Mouse (Mus musculus): Measurements from ENCODE around the gene Pip5k1c. TPM values are rescaled to one million over a fixed set of nuclear protein-coding genes. Genes with fewer than 3 reads are reported as not detected.
A peak's percentile ranks its signal among the peaks of the same experiment; 100 is the strongest.

The Pip5k1c gene
- 41.1 and 43.4 TPM in 2 replicates for polyA plus RNA-seq (2016; fragmentation: Nextera tagmentation; extraction: Ambion mirVana)

DNA sequence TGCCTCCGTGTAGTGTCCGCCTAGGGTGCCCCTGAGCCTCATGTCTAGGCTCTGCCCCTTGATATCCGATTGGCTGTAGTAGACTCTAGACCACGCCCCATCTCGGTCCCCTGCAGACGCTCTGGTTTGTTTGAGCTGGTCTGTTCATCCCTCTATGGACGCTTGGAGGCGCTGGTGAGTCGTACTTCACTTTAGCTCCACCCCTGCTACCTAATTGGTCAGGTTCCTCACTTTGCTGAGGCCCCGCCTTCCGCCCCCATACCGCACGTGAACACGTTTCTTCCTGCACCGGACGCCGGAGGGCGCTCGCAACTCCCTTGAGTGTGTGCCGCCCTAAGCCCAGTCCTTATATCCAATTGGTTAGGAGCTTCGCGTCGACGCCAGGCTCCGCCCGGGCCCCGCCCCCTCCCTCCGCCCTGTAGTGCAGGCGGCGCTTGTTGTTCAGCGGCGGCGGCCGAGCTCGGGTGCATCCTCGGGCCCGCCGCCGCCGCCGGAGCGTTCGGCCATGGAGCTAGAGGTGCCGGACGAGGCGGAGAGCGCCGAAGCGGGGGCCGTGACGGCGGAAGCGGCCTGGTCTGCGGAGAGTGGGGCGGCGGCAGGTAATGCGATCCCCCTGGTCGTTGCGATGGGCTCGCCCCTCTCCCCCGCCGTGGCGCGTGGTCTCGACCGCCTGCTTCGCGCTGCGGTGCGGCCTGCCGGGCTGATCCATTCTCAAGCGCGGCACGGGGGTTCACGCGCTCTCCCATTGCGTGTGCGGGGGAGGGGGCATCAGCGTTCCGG lies at the start of gene Pip5k1c:
Gene Pip5k1c, plus strand, starts transcription at position 410 of the 780 bp plus-strand sequence.
- Histone ChIP-seq H3K4me2 (peak within 1 kb of the TSS; percentile 87), H3K27me3 (replicated peaks) (peaks cover 35% of the 10 kb centered on the region), H3K4me3 (peak within 1 kb of the TSS; percentile 74), H3K4me1 (replicated peaks) (peaks cover 44% of the 10 kb centered on the region), H3K9ac (peak within 1 kb of the TSS; percentile 89), H3K27ac (ENCODE audit: poor library complexity, severe bottlenecking) (peak within 1 kb of the TSS; percentile 68), H3K36me3 (no peaks in the 10 kb centered on the region), H3K9me3 (replicated peaks) (no peaks in the 10 kb centered on the region)
- under 1% methylated on average over 80 of the region's 80 CpGs for WGBS
- ATAC-seq (ENCODE audit: insufficient number of reproducible peaks, low FRiP score): peak; percentile 96

DNA sequence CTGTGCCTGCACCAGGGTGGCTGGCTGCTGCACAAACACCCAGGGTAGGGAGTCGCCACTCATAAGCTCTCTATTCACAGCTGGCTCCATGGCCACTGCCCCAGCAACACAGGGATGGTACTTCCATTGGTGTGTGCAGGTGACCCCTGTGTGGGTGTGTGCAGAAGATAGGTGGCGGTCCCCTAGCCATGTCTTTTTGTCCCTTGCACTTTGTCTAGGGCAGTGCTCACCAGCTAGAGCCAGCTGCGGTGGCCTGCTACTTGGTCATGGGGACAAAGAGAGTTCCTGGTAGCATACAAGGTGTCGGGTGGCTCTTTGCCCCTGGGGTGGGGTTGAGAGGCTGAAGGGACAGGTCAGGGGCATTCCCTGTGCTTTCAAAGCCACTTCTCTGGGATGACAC lies 48.6 kb upstream of the Pip5k1c start:
- H3K9ac ChIP-seq: no peak overlapping the region
- 70% methylated on average over 4 of the region's 4 CpGs for WGBS
- H3K27ac ChIP-seq (ENCODE audit: poor library complexity, severe bottlenecking): no peak overlapping the region
- H3K4me1 ChIP-seq (replicated peaks): peaks cover 17% of the 10 kb centered on the region; the same call in 1 of the 2 replicates
- H3K27me3 ChIP-seq (replicated peaks): peaks cover 69% of the 10 kb centered on the region
- H3K36me3 ChIP-seq: no peaks in the 10 kb centered on the region
- no peak overlapping the region for H3K4me3 ChIP-seq
- no peaks in the 10 kb centered on the region for H3K9me3 ChIP-seq (replicated peaks)
- no peak overlapping the region for H3K4me2 ChIP-seq
- no peak for ATAC-seq (ENCODE audit: insufficient number of reproducible peaks, low FRiP score)

DNA sequence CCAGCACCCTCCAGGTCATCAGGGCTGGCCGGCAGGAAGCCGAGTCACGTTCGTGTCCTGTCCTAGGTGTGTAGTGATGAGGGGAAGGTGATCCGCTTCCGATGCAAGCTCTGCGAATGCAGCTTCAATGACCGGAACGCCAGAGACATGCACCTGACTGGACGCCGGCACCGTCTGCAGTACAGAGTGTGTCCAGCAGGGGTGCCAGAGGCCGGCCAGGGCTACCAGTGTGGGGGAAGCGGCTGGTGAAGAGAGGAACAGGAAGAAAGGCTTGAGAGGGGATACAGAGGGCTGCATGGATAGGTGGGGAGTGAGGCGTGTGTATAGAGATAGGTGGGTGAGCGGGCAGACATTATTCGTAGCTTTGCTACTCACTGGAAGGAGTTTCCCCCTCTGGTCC lies 48.2 kb upstream of the Pip5k1c start:
- H3K9me3 ChIP-seq (replicated peaks): no peaks in the 10 kb centered on the region
- WGBS: 9% methylated on average over 17 of the region's 17 CpGs
- peak; percentile 19; the same call in 1 of the 2 replicates for ATAC-seq (ENCODE audit: insufficient number of reproducible peaks, low FRiP score)
- H3K27me3 ChIP-seq (replicated peaks): peaks cover 65% of the 10 kb centered on the region
- H3K36me3 ChIP-seq: no peaks in the 10 kb centered on the region
- no peak overlapping the region; the same call in 1 of the 2 replicates for H3K4me2 ChIP-seq
- H3K9ac ChIP-seq: no peak overlapping the region
- H3K27ac ChIP-seq (ENCODE audit: poor library complexity, severe bottlenecking): no peak overlapping the region
- peaks cover 13% of the 10 kb centered on the region; the same call in 1 of the 2 replicates for H3K4me1 ChIP-seq (replicated peaks)
- no peak overlapping the region for H3K4me3 ChIP-seq

DNA sequence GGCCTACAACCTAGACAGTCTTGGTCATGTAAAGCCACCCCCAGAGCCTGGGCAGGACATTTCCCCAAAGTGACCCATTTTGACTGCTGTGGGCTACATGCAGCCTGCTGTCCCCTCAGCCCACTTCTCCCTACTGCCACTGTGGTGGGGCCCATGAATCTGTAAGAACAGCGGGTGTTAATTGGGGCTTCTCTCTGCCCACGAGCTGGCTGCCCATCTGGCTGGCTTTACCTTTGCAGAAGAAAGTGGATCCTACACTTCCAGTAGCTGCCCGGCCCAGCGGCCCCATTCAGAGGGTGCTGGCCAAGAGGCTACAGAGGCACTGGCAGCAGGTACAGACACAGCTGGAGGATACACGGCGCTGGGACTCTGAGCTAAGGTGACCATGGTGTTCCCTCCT lies 47.6 kb upstream of the Pip5k1c start:
- WGBS: 80% methylated on average over 6 of the region's 6 CpGs
- Histone ChIP-seq H3K36me3 (no peaks in the 10 kb centered on the region), H3K4me1 (replicated peaks) (0 out of 2 replicates have a peak, but pooled peaks cover 9% of the 10 kb centered on the region), H3K27me3 (replicated peaks) (peaks cover 64% of the 10 kb centered on the region), H3K27ac (ENCODE audit: poor library complexity, severe bottlenecking) (no peak overlapping the region), H3K9me3 (replicated peaks) (no peaks in the 10 kb centered on the region), H3K4me3 (no peak overlapping the region), H3K4me2 (no peak overlapping the region), H3K9ac (no peak overlapping the region)
- ATAC-seq (ENCODE audit: insufficient number of reproducible peaks, low FRiP score): no peak

DNA sequence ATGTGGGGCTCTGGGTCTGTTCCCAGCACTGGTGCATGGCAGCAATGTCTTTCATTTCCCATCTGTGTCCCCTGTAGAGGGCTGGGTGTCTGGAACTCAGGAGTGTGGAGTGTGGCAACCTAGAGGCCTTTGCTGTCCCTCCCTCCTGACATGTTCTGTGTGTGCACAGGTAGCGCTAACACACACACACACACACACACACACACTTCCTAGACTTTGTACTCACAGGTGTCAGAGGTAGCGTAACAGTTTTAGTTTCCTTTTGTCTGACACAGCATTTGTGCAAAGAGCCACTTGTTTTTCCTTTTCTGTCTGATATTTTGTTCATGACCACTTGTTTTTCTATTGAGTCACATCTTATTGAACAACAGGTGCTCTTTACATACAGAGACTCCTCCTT lies 45.0 kb upstream of the Pip5k1c start:
- H3K9ac ChIP-seq: no peak overlapping the region
- H3K27ac ChIP-seq (ENCODE audit: poor library complexity, severe bottlenecking): no peak overlapping the region
- no peak for ATAC-seq (ENCODE audit: insufficient number of reproducible peaks, low FRiP score)
- H3K9me3 ChIP-seq (replicated peaks): no peaks in the 10 kb centered on the region
- no peak overlapping the region for H3K4me3 ChIP-seq
- peaks cover 61% of the 10 kb centered on the region for H3K27me3 ChIP-seq (replicated peaks)
- WGBS: 81% methylated on average over 2 of the region's 2 CpGs
- H3K4me1 ChIP-seq (replicated peaks): peaks cover 8% of the 10 kb centered on the region
- no peaks in the 10 kb centered on the region for H3K36me3 ChIP-seq
- H3K4me2 ChIP-seq: no peak overlapping the region

DNA sequence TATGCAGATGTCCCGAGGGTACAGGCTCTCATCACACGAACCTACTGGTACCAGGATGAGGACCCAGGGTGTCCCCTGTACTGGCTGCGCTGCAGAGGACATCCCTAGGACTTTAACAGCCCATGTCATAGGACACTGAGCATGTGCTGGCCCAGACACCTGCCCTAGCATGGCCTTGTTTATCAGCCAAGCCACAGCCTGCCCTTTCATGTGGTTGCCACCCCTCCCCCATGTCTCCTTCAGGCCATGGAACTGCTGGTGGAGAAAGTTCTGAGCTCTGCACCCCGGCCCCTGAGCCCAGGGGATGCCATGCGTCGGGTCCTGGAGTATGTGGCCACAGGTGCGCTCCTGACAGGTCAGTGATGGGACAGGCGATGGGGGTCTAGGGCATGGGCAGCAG lies 43.3 kb upstream of the Pip5k1c start:
- H3K27ac ChIP-seq (ENCODE audit: poor library complexity, severe bottlenecking): no peak overlapping the region
- H3K27me3 ChIP-seq (replicated peaks): peaks cover 62% of the 10 kb centered on the region

DNA sequence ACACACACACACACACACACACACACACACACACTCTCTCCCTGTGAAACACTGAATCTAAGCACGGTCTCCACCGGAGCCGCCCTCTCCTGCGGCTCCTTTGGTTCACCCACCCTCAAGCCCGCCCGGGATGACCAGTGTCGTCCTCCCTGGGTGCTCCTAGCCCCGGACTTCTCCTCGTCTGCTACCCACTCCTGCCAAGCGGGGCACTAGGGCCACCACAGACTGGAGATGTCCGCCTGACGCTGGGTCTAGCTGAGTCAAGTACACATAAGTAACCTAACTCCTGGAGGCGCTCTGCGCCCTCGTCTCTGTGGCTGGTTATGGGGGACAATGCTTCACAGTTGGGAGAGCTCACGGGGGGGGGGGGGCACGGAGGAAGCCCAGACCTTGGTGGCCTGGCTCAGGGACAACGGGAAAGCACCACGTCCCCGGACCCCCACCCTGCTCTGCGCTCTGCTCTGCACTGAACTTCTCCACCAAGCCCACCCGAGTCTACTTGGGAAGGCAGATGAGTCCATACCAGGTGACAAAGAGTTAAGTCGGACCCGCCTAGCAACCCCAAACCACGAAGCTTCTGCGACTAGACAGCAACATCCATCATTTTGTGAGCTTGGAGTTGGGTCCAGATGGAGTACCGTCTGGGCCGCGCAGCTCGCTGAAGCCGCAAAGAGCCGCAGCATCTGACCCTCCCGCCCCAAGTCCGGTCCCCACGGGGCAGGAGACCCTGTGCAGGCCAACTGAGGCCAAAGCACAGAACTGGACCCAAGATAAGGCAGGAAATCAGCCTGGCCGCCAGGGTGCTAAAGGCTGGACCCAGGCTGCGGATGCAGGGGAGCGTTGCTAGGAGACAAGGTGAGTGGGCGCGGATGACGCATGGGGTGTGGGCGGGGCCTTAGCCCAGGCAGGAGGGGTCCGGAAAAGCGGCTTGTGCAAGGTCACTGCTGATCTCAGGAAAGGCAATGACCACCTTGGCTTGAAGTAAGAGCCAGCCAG lies 40.0 kb upstream of the Pip5k1c start, which contains the start of gene Matk:
Gene Matk, plus strand, starts transcription at position 512 of the 996 bp plus-strand sequence.
- 14% methylated on average over 44 of the region's 44 CpGs for WGBS
- H3K27me3 ChIP-seq (replicated peaks): peaks cover 72% of the 10 kb centered on the region
- H3K4me3 ChIP-seq: peak within 1 kb of the TSS; percentile 11; the same call in 1 of the 2 replicates
- H3K9me3 ChIP-seq (replicated peaks): no peaks in the 10 kb centered on the region
- H3K9ac ChIP-seq: no peak within 1 kb of the TSS
- no peak within 1 kb of the TSS for H3K27ac ChIP-seq (ENCODE audit: poor library complexity, severe bottlenecking)
- ATAC-seq (ENCODE audit: insufficient number of reproducible peaks, low FRiP score): peak; percentile 18; the same call in 1 of the 2 replicates
- peaks cover 12% of the 10 kb centered on the region for H3K4me1 ChIP-seq (replicated peaks)
- H3K36me3 ChIP-seq: no peaks in the 10 kb centered on the region
- H3K4me2 ChIP-seq: peak within 1 kb of the TSS; percentile 25; the same call in 1 of the 2 replicates

More for the DNA sequence above, 43.3 kb upstream of the Pip5k1c start:
- H3K9me3 ChIP-seq (replicated peaks): no peaks in the 10 kb centered on the region
- 74% methylated on average over 8 of the region's 8 CpGs for WGBS
- no peak for ATAC-seq (ENCODE audit: insufficient number of reproducible peaks, low FRiP score)
- no peak overlapping the region for H3K9ac ChIP-seq
- no peak overlapping the region for H3K4me2 ChIP-seq
- peaks cover 11% of the 10 kb centered on the region for H3K4me1 ChIP-seq (replicated peaks)
- no peak overlapping the region for H3K4me3 ChIP-seq
- H3K36me3 ChIP-seq: no peaks in the 10 kb centered on the region

DNA sequence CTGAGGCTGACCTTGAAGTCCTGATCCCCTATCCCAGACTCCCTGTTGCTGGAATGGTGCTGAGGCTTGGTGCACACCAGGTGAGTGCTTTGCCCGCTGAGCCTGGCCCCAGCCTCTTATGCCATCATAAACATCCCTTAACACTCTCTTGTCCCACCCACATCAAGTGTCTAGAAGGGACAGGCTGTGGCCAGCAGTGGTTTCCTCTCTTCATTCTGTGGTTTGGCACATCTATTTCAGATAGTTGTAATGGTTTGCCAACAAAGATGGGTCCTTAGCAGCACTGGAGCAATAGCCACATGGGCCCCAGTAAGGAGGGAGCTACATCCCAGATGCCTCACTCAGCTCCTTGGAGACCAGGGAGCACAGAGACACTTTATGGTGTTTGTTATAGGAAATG lies 37.9 kb upstream of the Pip5k1c start:
- 58% methylated on average over 1 of the region's 1 CpGs for WGBS
- no peak overlapping the region for H3K27ac ChIP-seq (ENCODE audit: poor library complexity, severe bottlenecking)

DNA sequence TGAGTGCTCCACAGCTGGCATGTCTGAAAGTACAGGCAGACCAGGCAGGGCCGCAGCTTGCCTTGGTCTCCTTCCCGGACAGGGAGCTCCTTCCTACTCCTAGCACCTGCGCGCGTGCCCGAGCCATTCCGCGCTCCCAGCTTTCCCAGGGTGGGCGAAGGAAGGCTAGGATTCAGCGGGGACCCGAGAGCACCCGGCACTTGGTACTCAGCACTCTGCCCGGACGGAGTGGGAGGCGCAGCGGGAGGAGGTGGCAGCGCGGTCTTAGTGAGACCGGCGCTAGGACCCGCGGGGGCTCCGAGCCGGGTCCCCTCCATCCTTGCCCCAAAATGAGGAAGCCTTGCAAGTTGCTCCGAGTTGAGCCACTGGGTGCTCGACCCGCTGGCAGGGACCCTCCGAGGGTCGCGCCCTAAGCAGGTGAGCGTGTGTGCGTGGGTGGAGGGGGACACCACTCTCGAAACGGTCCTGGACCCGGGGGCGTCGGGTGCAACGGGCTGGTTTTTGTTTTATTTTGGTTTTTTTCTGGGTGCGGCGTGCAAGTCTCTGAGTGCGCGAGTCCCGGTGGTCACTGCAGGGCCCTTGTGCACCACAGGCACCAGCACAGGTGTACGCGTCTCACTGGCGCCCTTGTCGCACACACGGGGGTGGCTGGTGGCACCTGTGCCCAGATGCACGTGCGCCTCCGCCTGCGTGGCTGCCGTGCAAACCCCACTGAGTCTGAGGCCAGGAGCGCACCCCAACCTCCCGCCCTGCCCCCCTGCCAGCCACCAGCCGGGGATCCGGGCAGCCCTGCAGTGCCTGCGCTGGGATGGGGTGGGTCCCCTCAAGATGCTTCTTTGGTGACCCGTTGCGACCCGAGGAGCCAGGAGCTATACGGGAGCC lies 35.4 kb upstream of the Pip5k1c start:
- Histone ChIP-seq H3K4me1 (replicated peaks) (peaks cover 17% of the 10 kb centered on the region), H3K27me3 (replicated peaks) (peaks cover 78% of the 10 kb centered on the region), H3K27ac (ENCODE audit: poor library complexity, severe bottlenecking) (no peak overlapping the region), H3K4me2 (peak overlapping the region; percentile 82), H3K9ac (peak overlapping the region; percentile 61), H3K9me3 (replicated peaks) (peaks cover 10% of the 10 kb centered on the region), H3K36me3 (peaks cover 4% of the 10 kb centered on the region), H3K4me3 (peak overlapping the region; percentile 47)
- ATAC-seq (ENCODE audit: insufficient number of reproducible peaks, low FRiP score): no peak
- WGBS: 3% methylated on average over 62 of the region's 62 CpGs

More for the DNA sequence above, 37.9 kb upstream of the Pip5k1c start:
- Histone ChIP-seq H3K27me3 (replicated peaks) (peaks cover 91% of the 10 kb centered on the region), H3K4me2 (no peak overlapping the region), H3K4me3 (no peak overlapping the region), H3K9me3 (replicated peaks) (no peaks in the 10 kb centered on the region), H3K9ac (no peak overlapping the region), H3K4me1 (replicated peaks) (peaks cover 17% of the 10 kb centered on the region), H3K36me3 (no peaks in the 10 kb centered on the region)
- no peak for ATAC-seq (ENCODE audit: insufficient number of reproducible peaks, low FRiP score)

DNA sequence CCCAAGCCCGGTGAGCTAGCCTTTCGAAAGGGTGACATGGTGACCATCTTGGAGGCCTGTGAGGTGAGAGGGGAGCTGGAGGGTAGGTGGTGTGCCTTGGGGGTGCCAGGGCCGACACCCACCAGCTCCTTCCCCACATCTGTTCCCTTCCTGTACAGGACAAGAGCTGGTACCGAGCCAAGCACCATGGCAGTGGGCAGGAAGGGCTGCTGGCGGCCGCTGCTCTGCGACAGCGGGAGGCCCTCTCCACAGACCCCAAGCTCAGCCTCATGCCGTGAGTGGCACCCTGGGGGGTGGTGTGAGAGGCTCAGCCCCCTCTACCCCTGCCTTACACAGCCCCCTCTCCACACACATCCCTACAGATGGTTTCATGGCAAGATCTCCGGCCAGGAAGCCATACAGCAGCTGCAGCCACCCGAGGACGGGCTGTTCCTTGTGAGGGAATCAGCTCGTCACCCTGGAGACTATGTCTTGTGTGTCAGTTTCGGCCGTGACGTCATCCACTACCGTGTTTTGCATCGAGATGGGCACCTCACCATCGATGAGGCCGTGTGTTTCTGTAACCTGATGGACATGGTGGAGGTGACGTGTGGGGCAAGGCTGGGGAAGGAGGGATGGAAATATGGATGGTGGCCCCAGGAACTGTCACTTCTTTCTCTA lies 33.4 kb upstream of the Pip5k1c start:
- Histone ChIP-seq H3K9me3 (replicated peaks) (peaks cover 10% of the 10 kb centered on the region), H3K27ac (ENCODE audit: poor library complexity, severe bottlenecking) (no peak overlapping the region), H3K4me3 (no peak overlapping the region), H3K36me3 (peaks cover 24% of the 10 kb centered on the region), H3K9ac (no peak overlapping the region), H3K4me2 (no peak overlapping the region), H3K27me3 (replicated peaks) (peaks cover 59% of the 10 kb centered on the region), H3K4me1 (replicated peaks) (peaks cover 11% of the 10 kb centered on the region)
- no peak for ATAC-seq (ENCODE audit: insufficient number of reproducible peaks, low FRiP score)
- 43% methylated on average over 21 of the region's 21 CpGs for WGBS

All from heart, embryonic 12.5 days (tissue).